In genomic region chr8:77549881-77550580, GRCm38 (mm10) we compare ENCODE assay signal across 8 mouse cellular contexts. TPM values are rescaled to one million over a fixed set of nuclear protein-coding genes. Genes with fewer than 3 reads are reported as not detected.
A peak's percentile ranks its signal among the peaks of the same experiment; 100 is the strongest.
DNase-seq lines count a peak whose midpoint lies in the region; TF ChIP-seq lines count a peak whose summit lies in the region.

No protein-coding gene starts in this region.

- H3K79me2 ChIP-seq in heart, adult 2 months (replicated peaks; ENCODE audit: control insufficient read depth, insufficient read depth, low read length) = no peaks in the 10 kb centered on the region; the same call in 1 of the 2 replicates

- DNase-seq in heart, adult 2 months = peak in 1 of 2 experiments; percentile 22
- DNase-seq in heart, postnatal 25 days (ENCODE audit: low spot score) = no peak
- DNase-seq in T-cell, adult 2 months (ENCODE audit: low spot score) = peak; percentile 18
- no peak for DNase-seq in embryonic facial prominence, embryonic 10.5 days (ENCODE audit: low spot score)
- DNase-seq in heart, postnatal 14 days = peak; percentile 12 to 46
- peak; percentile 14 for DNase-seq in layer of hippocampus, adult 9-11 months
- peak; percentile 28 for DNase-seq in mesoderm, embryonic 11.5 days (ENCODE audit: low read depth, low spot score)
- DNase-seq in thymus, postnatal 14 days = peak; percentile 40

- no peaks in the 10 kb centered on the region for H3K4me1 ChIP-seq in heart, adult 2 months (ENCODE audit: control insufficient read depth, insufficient read depth, low read length)
- H3K4me1 ChIP-seq in embryonic facial prominence, embryonic 10.5 days = peaks cover 15% of the 10 kb centered on the region

- H3K4me3 ChIP-seq in heart, adult 2 months = peak overlapping the region; percentile 87
- H3K4me3 ChIP-seq in embryonic facial prominence, embryonic 10.5 days = peak overlapping the region; percentile 68

- H3K27ac ChIP-seq in heart, adult 2 months = peak overlapping the region; percentile 92; the same call in 1 of the 2 replicates
- peak overlapping the region; percentile 91 for H3K27ac ChIP-seq in embryonic facial prominence, embryonic 10.5 days (replicated peaks)

- peak overlapping the region; percentile 83 for H3K9ac ChIP-seq in heart, adult 2 months (ENCODE audit: low read depth, low read length)

- TF ChIP-seq CTCF in heart, adult 2 months (IDR thresholded peaks at IDR 0.05) = peak; percentile 78

- H3K27me3 ChIP-seq in heart, adult 2 months (ENCODE audit: control insufficient read depth, insufficient read depth, low read length) = no peaks in the 10 kb centered on the region
- no peaks in the 10 kb centered on the region for H3K27me3 ChIP-seq in embryonic facial prominence, embryonic 10.5 days (replicated peaks; ENCODE audit: low read depth, poor library complexity, severe bottlenecking)

- TF ChIP-seq EP300 in heart, adult 2 months (IDR thresholded peaks at IDR 0.05; ENCODE audit: insufficient read depth, low read depth, low read length) = no peak

- intact Hi-C loops in heart, adult 2 months (cut with DNase I) = loop anchor here (2.0 kb wide), 1 partner anchor 31 kb away; no protein-coding TSS in a partner anchor
- intact Hi-C loops in heart, postnatal 25 days (cut with DNase I) = no loop called here
- intact Hi-C loops in heart, postnatal 14 days (cut with DNase I) = no loop called here

- no peaks in the 10 kb centered on the region for H3K9me3 ChIP-seq in embryonic facial prominence, embryonic 10.5 days

- H3K36me3 ChIP-seq in heart, adult 2 months (ENCODE audit: control insufficient read depth, insufficient read depth, low read length) = no peaks in the 10 kb centered on the region
- H3K36me3 ChIP-seq in embryonic facial prominence, embryonic 10.5 days (replicated peaks) = peaks cover 39% of the 10 kb centered on the region

- TF ChIP-seq POLR2A in heart, adult 2 months (IDR thresholded peaks at IDR 0.05; ENCODE audit: insufficient read depth, low read depth, low read length) = no peak

- 6% methylated on average over 7 of the region's 7 CpGs for WGBS in heart, adult 2 months
- WGBS in embryonic facial prominence, embryonic 10.5 days = 32% methylated on average over 7 of the region's 7 CpGs

RNA-seq across cellular contexts. Expression of gene Prmt9, which starts 0.8 kb away (rescaled TPM):
- 10 to 100 TPM; 10.2 to 13.1 TPM for total RNA-seq in heart, adult 2 months (2021)
- 5.2 and 8.4 TPM in 2 replicates for polyA plus RNA-seq in heart, adult 2 months (2012; rRNA removed)
- 10 to 100 TPM; 11.2 to 12.0 TPM for total RNA-seq in heart, postnatal 25 days (2021)
- polyA plus RNA-seq in embryonic facial prominence, embryonic 10.5 days (2016; fragmentation: Nextera tagmentation; extraction: Ambion mirVana) = 19.9 and 21.6 TPM in 2 replicates
- 10 to 100 TPM; 14.8 to 15.9 TPM for total RNA-seq in heart, postnatal 14 days (2021)

RNA-seq across cellular contexts. Expression of gene Arhgap10, which starts 32.3 kb away (rescaled TPM):
- 10 to 100 TPM; 51.4 to 58.2 TPM for total RNA-seq in heart, adult 2 months (2021)
- 22.5 and 29.9 TPM in 2 replicates for polyA plus RNA-seq in heart, adult 2 months (2012; rRNA removed)
- total RNA-seq in heart, postnatal 25 days (2021) = 10 to 100 TPM; 51.2 to 58.0 TPM
- polyA plus RNA-seq in embryonic facial prominence, embryonic 10.5 days (2016; fragmentation: Nextera tagmentation; extraction: Ambion mirVana) = 25.5 and 26.1 TPM in 2 replicates
- 10 to 100 TPM; 48.6 to 52.5 TPM for total RNA-seq in heart, postnatal 14 days (2021)

Comparison
In these comparisons a context has a peak if more than half of its experiments do, and no peak if none do; other contexts are left out.
1. DNase-seq: peak in T-cell, adult 2 months (single experiment), heart, postnatal 14 days (2 of 2), layer of hippocampus, adult 9-11 months (single experiment), mesoderm, embryonic 11.5 days (single experiment) and thymus, postnatal 14 days (single experiment); none in heart, postnatal 25 days (single experiment) and embryonic facial prominence, embryonic 10.5 days (single experiment).